Mouse (Mus musculus): ENCODE measurements around the gene B3galt6. TPM values are rescaled to one million over a fixed set of nuclear protein-coding genes. Genes with fewer than 3 reads are reported as not detected.

Gene B3galt6
- polyA plus RNA-seq, 1 experiment, result 4.9 TPM

DNA sequence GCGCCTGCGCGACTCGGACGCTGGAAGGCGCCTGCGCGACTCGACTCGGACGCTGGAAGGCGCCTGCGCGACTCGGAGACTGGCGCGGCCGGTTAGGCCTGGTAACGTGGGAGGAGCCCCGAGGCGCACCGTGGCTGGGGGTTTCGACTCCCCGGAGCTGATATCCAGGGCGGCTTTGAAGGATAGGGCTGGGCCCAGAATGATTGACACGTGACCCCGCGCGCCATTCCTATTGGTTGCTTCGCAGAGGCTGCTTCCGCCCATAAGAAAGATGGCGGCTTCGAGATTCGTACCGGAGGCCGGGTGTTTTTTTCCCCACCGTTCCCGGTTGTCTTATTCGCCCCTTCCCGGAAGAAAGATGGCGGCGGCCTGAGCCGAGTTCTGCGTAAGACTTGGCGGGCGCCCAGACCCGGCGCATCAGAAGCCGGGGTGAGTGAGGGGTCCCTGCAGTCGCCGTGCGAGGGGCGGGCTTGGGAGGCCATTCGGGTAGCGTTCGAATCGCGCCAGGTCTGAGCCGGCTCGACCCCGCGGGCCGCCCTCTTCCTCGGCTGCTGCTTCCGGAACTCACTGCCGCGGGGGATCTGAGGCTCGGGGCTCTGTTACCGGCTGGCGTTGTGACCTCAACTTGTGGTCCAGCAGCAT lies 578 bp upstream of the B3galt6 start:
- peak; percentile 89 for DNase-seq (ENCODE audit: low read depth in 1 of 2, low spot score in 2 of 2)
- TF ChIP-seq CTCF (IDR thresholded peaks at IDR 0.05; ENCODE audit: extremely low read depth, insufficient read depth, insufficient read length, insufficient replicate concordance) (no peak), POLR2A (IDR thresholded peaks at IDR 0.05; ENCODE audit: low read depth, low read length) (0 out of 2 replicates have a peak, but pooled peaks have one; percentile 33)
- Histone ChIP-seq H3K36me3 (ENCODE audit: control insufficient read depth, insufficient read depth, low read length) (peaks cover 11% of the 10 kb centered on the region), H3K4me3 (ENCODE audit: extremely low read depth, insufficient read depth, insufficient read length) (peak overlapping the region; percentile 95), H3K27ac (ENCODE audit: insufficient read depth, low read length) (peak overlapping the region; percentile 98), H3K27me3 (ENCODE audit: control insufficient read depth, insufficient read depth, low read length) (no peaks in the 10 kb centered on the region), H3K4me1 (ENCODE audit: control insufficient read depth, insufficient read depth, insufficient read length) (peaks cover 15% of the 10 kb centered on the region)
- WGBS, result under 1% methylated on average over 70 of the region's 70 CpGs

DNA sequence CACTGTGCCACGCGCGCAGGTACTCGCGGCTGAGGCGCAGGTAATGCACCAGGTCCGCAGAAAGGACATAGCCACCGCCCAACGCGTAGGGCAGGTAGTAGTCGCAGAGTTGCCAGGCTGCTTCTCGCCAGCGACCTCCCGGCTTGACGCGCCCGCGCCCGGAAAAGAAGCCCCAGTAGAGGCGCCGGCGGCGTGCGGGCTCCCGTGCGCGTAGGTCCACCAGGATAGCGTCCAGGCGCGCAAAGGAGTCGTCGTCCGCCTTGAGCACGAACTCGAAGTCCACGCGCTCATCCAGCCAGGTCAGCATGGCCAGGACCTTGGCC lies 580 bp downstream of the B3galt6 start:
- H3K36me3 ChIP-seq (ENCODE audit: control insufficient read depth, insufficient read depth, low read length), result peaks cover 6% of the 10 kb centered on the region; the same call in 1 of the 2 replicates
- peak overlapping the region; percentile 99 for H3K27ac ChIP-seq (ENCODE audit: insufficient read depth, low read length)
- WGBS, result 19% methylated on average over 37 of the region's 37 CpGs
- H3K27me3 ChIP-seq (ENCODE audit: control insufficient read depth, insufficient read depth, low read length), result no peaks in the 10 kb centered on the region
- H3K4me1 ChIP-seq (ENCODE audit: control insufficient read depth, insufficient read depth, insufficient read length), result peaks cover 15% of the 10 kb centered on the region
- H3K4me3 ChIP-seq (ENCODE audit: extremely low read depth, insufficient read depth, insufficient read length), result peak overlapping the region; percentile 97
- TF ChIP-seq CTCF (IDR thresholded peaks at IDR 0.05; ENCODE audit: extremely low read depth, insufficient read depth, insufficient read length, insufficient replicate concordance) (no peak), POLR2A (IDR thresholded peaks at IDR 0.05; ENCODE audit: low read depth, low read length) (no peak)
- DNase-seq (ENCODE audit: low read depth in 1 of 2, low spot score in 2 of 2), result no peak

DNA sequence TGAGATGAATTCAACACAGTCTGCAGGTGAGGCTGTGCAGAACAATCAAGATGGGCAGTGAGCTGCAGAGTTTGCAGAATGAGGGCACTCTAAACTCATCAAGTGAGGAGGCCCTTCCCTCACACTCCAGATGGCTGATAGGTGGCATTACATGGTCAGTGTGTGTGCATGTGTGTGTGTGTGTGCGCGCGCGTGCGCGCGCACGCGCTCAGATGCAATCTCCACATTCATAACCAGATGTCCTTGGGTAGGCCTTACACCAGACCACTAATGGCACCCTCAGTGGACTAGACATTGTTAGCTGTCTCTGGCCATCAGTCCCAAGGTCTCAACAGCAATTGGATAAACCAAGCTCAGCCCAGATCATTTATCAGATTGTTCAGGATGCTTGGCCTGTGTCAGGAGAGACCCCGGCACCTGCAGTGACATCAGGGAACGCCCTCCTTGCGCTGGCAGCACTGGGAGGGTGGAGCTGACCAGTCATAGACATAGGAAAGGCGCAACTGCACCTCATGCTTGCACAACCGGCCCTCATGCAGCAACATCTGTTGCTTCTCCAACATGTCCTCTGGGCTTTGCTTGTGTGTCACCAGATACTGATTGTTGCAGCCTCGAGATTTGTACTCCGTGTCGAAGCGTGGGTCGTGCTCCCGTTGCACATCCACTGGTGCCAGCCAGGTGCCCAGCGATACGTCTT lies 1.1 kb downstream of the B3galt6 start:
- DNase-seq (ENCODE audit: low read depth in 1 of 2, low spot score in 2 of 2), result no peak
- no peak overlapping the region; the same call in 1 of the 2 replicates for H3K27ac ChIP-seq (ENCODE audit: insufficient read depth, low read length)
- peak overlapping the region; percentile 97; the same call in 1 of the 2 replicates for H3K4me3 ChIP-seq (ENCODE audit: extremely low read depth, insufficient read depth, insufficient read length)
- peaks cover 4% of the 10 kb centered on the region; the same call in 1 of the 2 replicates for H3K36me3 ChIP-seq (ENCODE audit: control insufficient read depth, insufficient read depth, low read length)
- WGBS, result 77% methylated on average over 22 of the region's 22 CpGs
- TF ChIP-seq POLR2A (IDR thresholded peaks at IDR 0.05; ENCODE audit: low read depth, low read length), result no peak
- no peak for TF ChIP-seq CTCF (IDR thresholded peaks at IDR 0.05; ENCODE audit: extremely low read depth, insufficient read depth, insufficient read length, insufficient replicate concordance)
- peaks cover 15% of the 10 kb centered on the region for H3K4me1 ChIP-seq (ENCODE audit: control insufficient read depth, insufficient read depth, insufficient read length)
- H3K27me3 ChIP-seq (ENCODE audit: control insufficient read depth, insufficient read depth, low read length), result no peaks in the 10 kb centered on the region

DNA sequence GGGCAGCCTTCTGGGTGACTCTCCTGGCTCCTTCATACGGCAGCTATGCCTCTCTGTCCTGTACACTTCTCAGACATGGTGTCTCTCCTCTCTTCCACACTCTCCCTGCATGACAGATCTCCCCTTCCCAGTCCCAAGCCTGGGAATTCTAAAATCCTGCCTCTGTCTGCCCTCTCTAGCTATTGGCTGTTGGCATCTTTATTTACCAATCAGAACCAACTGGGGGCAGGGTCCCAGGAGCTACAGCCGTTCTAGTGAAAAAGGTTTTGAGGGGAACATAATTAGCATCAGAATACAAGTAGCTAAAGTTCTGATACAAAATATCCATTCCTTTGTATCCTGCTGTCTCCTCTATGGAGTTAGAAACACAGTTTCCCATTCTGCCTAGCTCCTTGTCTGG lies 8.7 kb downstream of the B3galt6 start:
- Histone ChIP-seq H3K27me3 (ENCODE audit: control insufficient read depth, insufficient read depth, low read length) (no peaks in the 10 kb centered on the region), H3K27ac (ENCODE audit: insufficient read depth, low read length) (no peak overlapping the region), H3K4me1 (ENCODE audit: control insufficient read depth, insufficient read depth, insufficient read length) (no peaks in the 10 kb centered on the region), H3K36me3 (ENCODE audit: control insufficient read depth, insufficient read depth, low read length) (no peaks in the 10 kb centered on the region), H3K4me3 (ENCODE audit: extremely low read depth, insufficient read depth, insufficient read length) (no peak overlapping the region)
- DNase-seq (ENCODE audit: low read depth in 1 of 2, low spot score in 2 of 2), result no peak
- TF ChIP-seq CTCF (IDR thresholded peaks at IDR 0.05; ENCODE audit: extremely low read depth, insufficient read depth, insufficient read length, insufficient replicate concordance), result no peak
- WGBS, result 36% methylated on average over 2 of the region's 2 CpGs

DNA sequence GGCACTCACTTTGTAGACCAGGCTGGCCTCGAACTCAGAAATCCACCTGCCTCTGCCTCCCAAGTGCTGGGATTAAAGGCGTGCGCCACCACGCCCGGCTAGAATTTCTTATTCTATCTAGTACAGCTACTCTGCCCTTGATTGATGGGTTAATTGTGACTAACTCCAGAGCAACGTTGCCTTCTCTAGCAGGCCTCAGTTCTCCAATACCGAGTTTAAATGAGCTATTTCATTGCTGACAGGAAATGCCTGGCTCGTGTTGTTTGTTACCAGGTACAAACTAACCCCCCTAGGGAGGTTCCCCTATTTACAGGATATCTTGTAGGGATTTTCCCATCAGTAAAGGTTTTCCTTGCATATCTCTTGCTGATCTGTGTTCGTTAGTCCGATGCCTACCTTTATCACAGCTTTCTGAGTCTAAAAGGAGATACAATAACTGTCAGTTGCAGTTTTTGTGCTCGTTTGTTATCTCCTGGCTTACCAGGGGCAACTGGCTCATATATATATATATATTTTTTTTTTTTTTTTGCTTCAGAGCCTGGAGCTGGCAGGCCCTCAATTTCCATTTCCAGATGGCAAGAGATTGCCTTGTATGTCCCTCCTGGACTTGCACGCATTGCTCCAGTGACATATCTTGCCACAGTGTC lies 10.9 kb downstream of the B3galt6 start:
- TF ChIP-seq CTCF (IDR thresholded peaks at IDR 0.05; ENCODE audit: extremely low read depth, insufficient read depth, insufficient read length, insufficient replicate concordance) (no peak), POLR2A (IDR thresholded peaks at IDR 0.05; ENCODE audit: low read depth, low read length) (no peak)
- H3K4me3 ChIP-seq (ENCODE audit: extremely low read depth, insufficient read depth, insufficient read length), result no peak overlapping the region
- no peak overlapping the region for H3K27ac ChIP-seq (ENCODE audit: insufficient read depth, low read length)
- H3K4me1 ChIP-seq (ENCODE audit: control insufficient read depth, insufficient read depth, insufficient read length), result no peaks in the 10 kb centered on the region
- WGBS, result 63% methylated on average over 12 of the region's 12 CpGs
- no peaks in the 10 kb centered on the region for H3K27me3 ChIP-seq (ENCODE audit: control insufficient read depth, insufficient read depth, low read length)
- H3K36me3 ChIP-seq (ENCODE audit: control insufficient read depth, insufficient read depth, low read length), result no peaks in the 10 kb centered on the region
- DNase-seq (ENCODE audit: low read depth in 1 of 2, low spot score in 2 of 2), result no peak

DNA sequence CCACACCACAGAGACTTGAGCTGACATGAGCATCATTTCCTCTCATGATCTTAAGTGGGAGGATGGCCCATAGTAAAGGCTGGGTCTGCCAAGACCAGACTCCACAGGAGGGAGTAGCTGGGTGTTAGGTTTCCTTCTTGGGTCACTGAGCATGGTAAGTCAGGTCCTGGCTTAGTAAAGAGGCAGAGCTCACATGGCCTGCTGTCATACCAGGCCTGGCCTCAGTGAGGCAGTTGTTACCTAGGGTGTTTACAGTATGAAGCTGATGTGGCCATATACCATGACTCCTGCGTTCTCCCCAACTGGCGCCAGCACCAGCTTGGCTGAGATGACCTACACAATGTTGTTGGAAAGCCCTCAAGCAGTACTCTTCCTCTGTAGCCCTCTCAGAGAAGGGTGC lies 19.2 kb downstream of the B3galt6 start:
- Histone ChIP-seq H3K36me3 (ENCODE audit: control insufficient read depth, insufficient read depth, low read length) (no peaks in the 10 kb centered on the region), H3K27me3 (ENCODE audit: control insufficient read depth, insufficient read depth, low read length) (no peaks in the 10 kb centered on the region), H3K27ac (ENCODE audit: insufficient read depth, low read length) (no peak overlapping the region), H3K4me3 (ENCODE audit: extremely low read depth, insufficient read depth, insufficient read length) (no peak overlapping the region), H3K4me1 (ENCODE audit: control insufficient read depth, insufficient read depth, insufficient read length) (no peaks in the 10 kb centered on the region)
- WGBS, result 84% methylated on average over 2 of the region's 2 CpGs
- no peak for DNase-seq (ENCODE audit: low read depth in 1 of 2, low spot score in 2 of 2)
- no peak for TF ChIP-seq POLR2A (IDR thresholded peaks at IDR 0.05; ENCODE audit: low read depth, low read length)
- no peak for TF ChIP-seq CTCF (IDR thresholded peaks at IDR 0.05; ENCODE audit: extremely low read depth, insufficient read depth, insufficient read length, insufficient replicate concordance)
